Mouse (Mus musculus): ENCODE data around the gene Tor3a.

GRCm38 (mm10) chr1:156644780-156645523, 29.2 kb downstream of the Tor3a start:
- no peak for TF ChIP-seq CTCF (IDR thresholded peaks at IDR 0.05; ENCODE audit: low read depth, low read length)
- no peak for TF ChIP-seq GATA1 (IDR thresholded peaks at IDR 0.05; ENCODE audit: borderline replicate concordance, low read length)
- TF ChIP-seq TAL1 (conservative IDR thresholded peaks at IDR 0.05; ENCODE audit: low read depth, low read length), result no peak
- TF ChIP-seq POLR2AphosphoS5 (IDR thresholded peaks at IDR 0.05; ENCODE audit: insufficient replicate concordance, low read depth, low read length), result no peak
